Mouse (Mus musculus) 416B (cell line): ENCODE data around the gene Nkx2-5.

Source experiments
- DNase-seq: peaks from one replicate; pipeline ENCODE4 v3.0.0; 2011; ENCODE audit warnings: low read depth

Nkx2-5 gene

DNA sequence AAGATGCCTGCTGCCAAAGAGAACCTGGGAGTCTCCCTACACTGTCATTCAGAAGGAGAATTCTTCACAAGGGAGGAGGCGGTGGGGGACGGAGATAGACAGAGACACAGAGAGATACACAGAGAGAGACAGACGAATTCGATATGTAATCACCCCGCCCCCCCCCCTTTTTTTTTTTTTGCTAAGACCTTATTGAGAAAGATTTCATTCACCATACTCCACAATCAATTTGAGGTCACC, at the start of gene Nkx2-5:
Gene Nkx2-5, minus strand, starts transcription at position 101 of the 240 bp plus-strand sequence.
- no peak for DNase-seq

GRCm38 (mm10) chr17:26894342-26894741, 49.5 kb upstream of the Nkx2-5 start:
- DNase-seq = no peak

DNA sequence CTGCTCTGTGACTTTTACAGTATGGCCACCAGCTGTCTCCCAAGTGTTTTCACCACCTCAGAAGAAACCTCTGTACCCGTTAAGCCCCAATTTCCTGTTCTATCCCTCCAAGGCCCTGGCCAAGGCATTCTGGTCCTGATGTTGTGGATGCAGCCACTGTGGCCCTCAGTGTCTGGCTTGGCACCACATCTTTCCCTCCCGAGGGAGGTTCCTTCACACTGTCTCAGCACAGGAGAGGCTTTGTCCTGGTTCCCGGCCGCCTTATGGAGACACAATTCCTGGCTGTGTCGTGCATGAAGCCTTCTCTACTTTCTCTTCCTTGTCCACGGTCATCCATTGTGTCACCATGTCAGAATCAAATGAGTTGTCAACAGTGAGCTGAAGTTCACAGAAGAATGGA, 48.7 kb upstream of the Nkx2-5 start:
- DNase-seq = no peak

GRCm38 (mm10) chr17:26892635-26893375, 48.0 kb upstream of the Nkx2-5 start:
- no peak for DNase-seq

GRCm38 (mm10) chr17:26887926-26888325, 43.1 kb upstream of the Nkx2-5 start:
- no peak for DNase-seq

DNA sequence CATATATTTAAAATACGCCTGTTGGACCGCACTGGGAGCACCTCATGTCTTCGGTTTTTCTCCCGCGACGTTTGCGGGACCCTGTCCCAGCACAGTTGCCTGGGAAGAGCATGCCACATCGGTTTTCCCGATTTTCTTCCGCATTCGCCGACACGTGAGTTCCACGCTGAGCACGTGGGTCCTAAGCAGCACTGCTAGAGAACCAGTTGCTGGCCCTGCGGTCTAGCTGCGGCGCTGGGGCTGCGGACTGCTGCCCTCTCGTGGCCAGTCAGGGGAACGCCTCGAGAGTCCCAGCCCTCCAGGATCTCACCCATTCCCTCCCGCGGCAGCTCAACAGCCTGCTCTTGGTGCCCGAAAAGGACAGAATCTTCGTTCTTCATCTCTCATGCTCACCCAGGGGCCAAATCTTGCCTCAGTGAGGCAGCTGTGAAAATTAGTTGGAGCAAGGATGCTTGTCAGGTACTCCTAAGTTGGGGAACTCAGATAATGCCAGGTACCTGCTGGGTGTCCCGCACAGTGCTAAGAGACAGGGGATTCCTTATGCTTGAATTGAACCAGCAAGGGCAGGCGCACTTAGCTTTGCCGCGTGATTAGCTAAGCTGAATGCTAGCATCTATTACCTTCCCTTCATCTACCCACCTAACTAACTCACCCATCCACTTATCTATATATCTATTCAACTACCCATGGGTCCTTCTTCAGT, 41.4 kb upstream of the Nkx2-5 start:
- DNase-seq = peak; percentile 90

DNA sequence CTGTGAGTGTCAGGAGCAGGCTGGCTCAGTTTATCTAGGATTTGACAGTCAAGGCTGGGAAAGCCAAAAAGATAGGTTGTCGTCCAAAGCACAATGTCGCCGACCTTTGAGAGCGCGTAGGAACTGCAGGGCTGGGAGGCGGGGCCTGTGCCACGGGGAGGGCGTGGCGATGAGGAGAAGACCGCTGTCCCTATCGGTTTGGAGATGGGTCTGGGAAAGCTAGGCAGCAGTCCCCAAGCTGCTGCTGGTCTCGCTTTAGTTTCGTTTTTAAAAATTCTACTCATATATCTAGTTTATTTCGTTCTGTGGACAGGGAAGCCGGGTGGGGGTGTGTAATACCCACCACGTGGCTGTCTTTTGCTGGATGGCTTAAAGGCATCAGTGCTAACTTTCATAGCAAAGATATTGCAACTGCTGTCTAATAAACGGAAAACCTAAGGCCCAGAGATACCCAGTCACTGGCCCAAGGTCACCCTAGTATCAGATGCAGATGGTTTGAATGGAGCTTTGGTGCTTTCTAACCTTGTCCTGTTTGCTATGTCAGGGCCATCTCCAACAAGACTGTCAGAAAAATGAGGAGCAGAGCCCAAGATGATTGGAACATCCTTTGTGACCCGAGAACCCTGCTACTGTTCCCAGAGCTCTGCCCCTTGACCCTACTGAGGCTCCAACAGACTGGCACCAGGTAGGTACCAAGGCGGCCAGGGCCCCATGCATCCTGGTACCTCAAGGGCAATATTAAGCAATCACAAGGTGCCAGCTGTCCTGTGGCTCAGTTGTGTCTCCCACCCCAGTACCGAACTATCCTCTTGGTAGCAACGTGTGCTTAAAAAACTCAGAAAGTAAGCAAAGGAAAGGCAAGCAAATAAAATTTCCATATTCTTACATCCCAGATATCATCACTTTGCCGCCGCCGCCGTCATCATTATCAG, 40.5 kb upstream of the Nkx2-5 start:
- DNase-seq = peak; percentile 89

DNA sequence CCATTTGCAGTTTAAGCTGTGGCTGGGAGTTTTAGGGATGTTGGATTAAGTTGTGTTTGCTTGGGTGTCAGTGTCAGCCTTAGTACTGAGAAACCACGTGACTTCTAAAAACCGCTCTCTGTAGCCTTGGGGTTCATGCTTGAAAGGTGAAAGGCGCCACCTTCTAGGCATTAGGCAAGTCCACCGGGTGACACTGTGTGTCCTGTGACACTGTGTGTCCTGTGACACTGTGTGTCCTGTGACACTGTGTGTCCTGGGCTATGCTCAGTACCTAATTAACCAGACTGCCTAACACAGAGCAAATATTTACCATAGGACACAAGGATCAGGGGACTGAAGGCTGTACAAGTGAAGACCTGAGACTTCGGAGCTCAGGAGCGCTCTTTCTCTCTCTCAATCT, 38.8 kb upstream of the Nkx2-5 start:
- DNase-seq = no peak

GRCm38 (mm10) chr17:26882706-26883105, 37.9 kb upstream of the Nkx2-5 start:
- no peak for DNase-seq

GRCm38 (mm10) chr17:26879235-26879634, 34.4 kb upstream of the Nkx2-5 start:
- DNase-seq = no peak

DNA sequence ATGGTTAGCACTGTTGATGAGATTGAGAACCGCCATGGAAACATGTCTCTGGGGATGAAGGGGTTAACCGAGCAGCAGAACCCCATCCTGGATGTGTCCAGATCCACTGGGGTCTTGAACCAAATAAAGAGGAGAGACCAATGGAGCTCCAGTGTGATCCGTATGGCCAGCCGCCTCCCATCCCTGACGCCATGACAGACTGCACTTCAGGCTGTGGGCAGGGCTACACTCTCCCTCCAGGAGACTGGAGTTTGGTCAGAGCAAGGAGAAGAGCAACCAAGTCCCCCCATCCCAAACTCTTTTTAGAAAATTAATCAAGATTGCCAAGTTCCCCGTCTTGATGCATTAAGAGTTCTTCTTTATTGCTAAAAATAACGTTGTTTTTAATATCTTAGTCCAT, 33.1 kb upstream of the Nkx2-5 start:
- no peak for DNase-seq

DNA sequence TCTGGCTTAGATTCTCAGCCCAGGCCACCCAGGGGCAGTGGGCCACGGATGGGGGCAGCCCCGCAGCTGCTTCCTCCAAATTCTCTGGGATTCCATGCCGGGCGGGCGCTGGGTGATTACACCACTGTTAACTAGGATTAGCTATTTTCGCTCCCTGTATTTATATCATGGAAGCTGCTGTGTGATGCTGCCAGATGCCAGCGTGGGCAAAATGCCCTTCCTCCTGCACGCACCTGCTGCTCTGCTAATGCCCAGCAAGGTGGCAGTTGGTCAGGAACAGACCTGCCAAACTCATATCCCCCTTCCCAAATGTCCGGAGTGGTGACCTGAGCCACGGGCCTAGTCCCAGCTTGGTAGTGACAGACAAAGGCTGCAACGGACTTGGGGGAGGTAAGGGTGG, 29.7 kb upstream of the Nkx2-5 start:
- DNase-seq = no peak

GRCm38 (mm10) chr17:26873502-26873901, 28.7 kb upstream of the Nkx2-5 start:
- no peak for DNase-seq

GRCm38 (mm10) chr17:26872870-26873269, 28.1 kb upstream of the Nkx2-5 start:
- no peak for DNase-seq

DNA sequence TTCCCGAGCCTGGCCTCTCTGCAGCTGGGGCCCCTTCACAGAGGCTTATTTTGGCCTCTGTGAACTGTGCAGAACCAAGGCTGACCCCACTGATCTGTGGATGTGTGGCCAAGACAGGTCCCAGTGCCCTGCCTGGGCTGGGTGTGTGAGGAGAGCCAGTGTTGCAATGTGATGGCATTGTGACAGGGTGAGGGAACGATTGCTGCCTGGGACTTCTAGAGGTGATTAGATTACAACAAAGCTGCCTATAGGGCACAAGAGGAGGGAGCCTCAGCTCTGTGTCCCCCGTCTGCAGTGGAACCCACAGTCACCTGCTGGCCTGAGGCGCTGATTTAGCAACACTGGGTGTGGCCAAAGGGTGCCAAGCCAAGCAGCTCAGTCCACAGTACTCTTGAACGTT, 23.9 kb upstream of the Nkx2-5 start:
- DNase-seq = peak; percentile 17

DNA sequence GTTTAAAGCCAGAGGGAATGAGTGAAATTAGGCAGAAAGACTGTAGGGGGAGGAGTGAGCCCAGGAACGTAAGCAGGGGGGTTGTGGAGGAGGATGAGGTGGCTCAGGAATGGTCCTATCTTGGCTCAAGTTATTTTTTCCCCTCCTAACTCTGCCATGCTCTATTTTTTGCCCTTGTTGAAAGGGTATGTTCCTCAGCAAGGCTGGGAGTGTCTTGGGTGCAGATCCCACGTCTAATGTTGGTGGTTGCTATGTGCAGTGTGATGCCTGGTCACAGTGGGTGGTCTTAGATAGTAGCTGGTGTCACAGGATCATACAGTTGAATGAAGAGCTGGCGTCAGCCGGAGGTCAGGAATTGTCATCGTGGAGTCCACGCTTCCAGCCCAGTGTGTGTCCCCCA, 20.3 kb upstream of the Nkx2-5 start:
- DNase-seq = no peak

- no peak for DNase-seq
These were observed 19.5 kb upstream of the Nkx2-5 start for GRCm38 (mm10) chr17:26864343-26864742.

DNA sequence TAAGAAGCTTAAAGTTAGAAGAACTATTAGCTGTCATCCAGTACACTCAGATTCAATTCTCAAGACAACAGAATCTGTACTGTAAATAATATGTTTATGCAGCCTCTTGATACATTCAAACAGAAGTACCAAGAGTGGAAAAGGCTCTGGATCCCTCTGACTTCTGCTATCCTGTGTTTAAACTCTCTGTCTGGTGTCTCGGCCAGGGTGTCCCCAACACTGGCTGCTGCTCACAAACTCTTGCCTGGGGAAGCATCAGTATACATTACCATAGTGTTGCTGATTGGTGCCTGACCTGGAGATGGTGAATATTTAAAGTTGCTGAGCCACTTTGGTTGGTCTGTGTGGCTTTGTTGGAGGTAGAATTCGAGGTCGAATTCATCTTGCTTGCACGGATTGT, 17.0 kb upstream of the Nkx2-5 start:
- no peak for DNase-seq

DNA sequence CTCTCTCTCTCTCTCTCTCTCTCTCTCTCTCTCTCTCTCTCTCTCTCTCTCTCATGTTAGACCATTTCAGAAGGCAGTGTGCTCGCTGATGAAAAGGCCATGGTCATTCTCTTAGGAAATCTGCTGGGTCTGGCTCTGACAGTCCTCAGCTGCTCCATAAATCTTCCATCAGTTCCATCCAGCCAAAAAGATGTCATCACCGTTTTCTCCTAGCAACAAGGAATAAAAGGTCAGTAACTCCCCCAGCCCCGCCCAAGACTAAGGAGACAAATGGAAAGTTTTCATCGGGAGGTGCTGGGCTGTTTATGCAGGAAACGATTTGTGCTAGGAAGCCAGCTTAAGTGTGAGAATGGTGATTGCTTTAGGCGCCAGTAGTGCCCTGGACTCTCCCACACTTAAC, 16.6 kb upstream of the Nkx2-5 start:
- no peak for DNase-seq

- no peak for DNase-seq
These were observed 16.1 kb upstream of the Nkx2-5 start for GRCm38 (mm10) chr17:26860906-26861305.

- peak; percentile 12 for DNase-seq
These were observed 7.5 kb upstream of the Nkx2-5 start for GRCm38 (mm10) chr17:26852262-26852661.

- no peak for DNase-seq
These were observed 6.3 kb upstream of the Nkx2-5 start for GRCm38 (mm10) chr17:26851136-26851460.
